Mouse (Mus musculus) liver, embryonic 18 days (tissue): ENCODE results near the gene Mmp21. TPM values are rescaled to one million over a fixed set of nuclear protein-coding genes. Genes with fewer than 3 reads are reported as not detected.

Experiments used
- polyA plus RNA-seq: library from polyadenylated mRNA; depleted of rRNA; stranded (reverse); fragments of >200 nt; gene quantifications from 2 replicates; pipeline ENCODE4 v1.2.3, GENCODE M21; 2012; rRNA removed

The Mmp21 gene
- polyA plus RNA-seq: 0.04 and 0.05 TPM in 2 replicates

DNA sequence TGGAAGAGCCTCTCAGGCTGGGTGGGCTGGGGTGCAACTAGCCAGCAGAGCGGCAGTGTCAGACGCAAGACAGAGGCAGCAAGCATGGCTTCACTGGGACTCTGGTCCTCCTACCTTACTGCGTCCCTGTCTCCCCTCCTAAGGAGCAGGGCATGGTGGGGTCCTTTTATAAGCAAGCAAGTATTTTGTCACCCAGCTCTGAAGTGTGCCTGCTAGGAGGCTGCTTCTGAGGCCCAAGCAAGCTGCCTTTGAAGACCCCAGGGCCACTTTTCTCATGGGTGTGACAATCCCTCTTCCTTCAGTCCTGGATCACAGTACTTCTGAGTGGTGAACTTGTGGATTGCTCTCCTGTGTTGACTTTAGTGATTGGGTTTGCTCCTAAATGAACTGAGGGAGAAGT, at the start of gene Mmp21:
TSS of gene Mmp21 (minus strand) at position 101 of the 400 bp plus-strand sequence.

DNA sequence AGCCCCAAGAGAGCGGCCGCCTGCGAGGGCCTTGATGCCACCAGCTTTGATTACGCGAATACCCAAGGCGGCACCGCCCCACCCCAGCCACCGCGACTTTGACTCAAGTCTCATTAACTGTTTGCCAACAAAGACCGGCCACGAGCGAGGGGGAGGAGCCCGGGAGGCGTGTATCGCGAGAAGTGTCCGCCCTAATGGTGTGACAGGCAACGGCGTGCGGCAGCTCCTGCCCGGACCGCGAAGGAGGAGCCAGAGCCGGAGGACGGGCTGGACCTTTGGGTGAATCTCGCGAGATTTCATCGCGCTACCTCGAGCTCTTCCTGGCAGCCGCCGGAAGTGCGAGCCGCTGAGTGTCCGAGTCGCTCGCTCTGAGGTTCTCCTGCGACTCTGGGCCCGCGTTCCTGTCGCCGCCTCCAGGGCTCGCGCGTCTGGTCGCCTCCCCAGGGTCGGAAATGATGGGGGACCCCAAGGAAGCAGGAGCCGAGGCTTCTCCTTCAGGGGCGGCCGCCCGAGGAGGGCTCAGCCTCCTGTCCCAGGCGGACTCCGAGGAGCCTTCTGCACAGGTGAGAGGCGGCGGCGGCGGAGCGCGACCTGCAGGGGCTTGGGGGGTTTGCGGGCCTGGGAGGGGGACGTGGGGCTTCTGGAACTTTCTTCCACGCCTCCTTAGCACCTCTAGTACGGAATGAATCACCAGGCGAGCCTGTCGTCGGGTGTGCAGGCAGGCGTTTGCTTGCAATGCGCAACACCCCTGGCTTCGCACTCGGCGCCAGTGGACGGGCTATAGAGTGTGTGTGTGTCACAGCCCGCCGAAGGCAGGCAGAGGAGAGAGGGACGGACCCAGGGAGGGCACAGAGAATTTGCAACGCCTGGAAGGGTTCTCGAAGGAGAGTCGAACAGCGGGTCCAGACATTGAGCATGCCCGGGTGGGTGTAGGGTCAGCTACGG, 42.2 kb downstream of the Mmp21 start, which contains the start of gene Edrf1:
TSS of gene Edrf1 (plus strand) at position 183 of the 945 bp plus-strand sequence.

Other genes with a start within 250 kb of the Mmp21 start
- gene Tex36, start 77.9 kb downstream of the Mmp21 start, polyA plus RNA-seq: not detected in 2 replicates
- 6.3 and 7.6 TPM in 2 replicates for gene Edrf1, start 42.5 kb downstream of the Mmp21 start, polyA plus RNA-seq
- gene Bccip, start 29.3 kb upstream of the Mmp21 start, polyA plus RNA-seq: 43.6 and 43.7 TPM in 2 replicates
- 60.7 and 75.1 TPM in 2 replicates for gene Uros, start 30.0 kb upstream of the Mmp21 start, polyA plus RNA-seq
- 0.01 TPM in 1 of 2 replicates, not detected in the other for gene Fank1, start 96.8 kb upstream of the Mmp21 start, polyA plus RNA-seq
- gene Dhx32, start 102.7 kb upstream of the Mmp21 start, polyA plus RNA-seq: 5.1 and 5.5 TPM in 2 replicates